Mouse (Mus musculus) ES-Bruce4 (cell line): ENCODE data around the gene Atp1b2. TPM values are rescaled to one million over a fixed set of nuclear protein-coding genes. Genes with fewer than 3 reads are reported as not detected.

Experiments used
- H3K27ac ChIP-seq: 2 replicates; pipeline ENCODE4 v1.5.1; 2012; ENCODE audit warnings: low read length, inconsistent platforms; ENCODE audit not compliant: insufficient read depth
- H3K27me3 ChIP-seq: 2 replicates; pipeline ENCODE4 v1.6.1; 2012; ENCODE audit warnings: mild to moderate bottlenecking, low read length, inconsistent platforms; ENCODE audit not compliant: control insufficient read depth, poor library complexity, insufficient read depth, severe bottlenecking
- H3K36me3 ChIP-seq: 2 replicates; pipeline ENCODE4 v1.6.1; 2012; ENCODE audit warnings: inconsistent platforms, mild to moderate bottlenecking, low read length, moderate library complexity; ENCODE audit not compliant: control insufficient read depth, poor library complexity, insufficient read depth, severe bottlenecking
- H3K4me1 ChIP-seq: one replicate; pipeline ENCODE4 v1.8.1; 2011; ENCODE audit warnings: low read length; ENCODE audit not compliant: control insufficient read depth, insufficient read depth
- H3K4me3 ChIP-seq: 2 replicates; pipeline ENCODE4 v1.5.1; 2011; ENCODE audit warnings: low read depth, mild to moderate bottlenecking, low read length
- H3K9ac ChIP-seq: 2 replicates; pipeline ENCODE4 v1.6.1; 2012; ENCODE audit warnings: low read depth, mild to moderate bottlenecking, inconsistent platforms; ENCODE audit not compliant: poor library complexity, severe bottlenecking
- H3K9me3 ChIP-seq: replicated peaks from 2 replicates; pipeline ENCODE4 v1.6.1; 2012; ENCODE audit warnings: mild to moderate bottlenecking, low read length, inconsistent platforms; ENCODE audit not compliant: control insufficient read depth, poor library complexity, insufficient read depth, severe bottlenecking
- CTCF ChIP-seq: IDR thresholded peaks from one replicate; pipeline ENCODE4 v1.8.1; 2011; ENCODE audit warnings: low read depth, low read length
- EP300 ChIP-seq: IDR thresholded peaks from 2 replicates; pipeline ENCODE4 v1.6.1; 2011; ENCODE audit warnings: low read depth, low read length; ENCODE audit not compliant: insufficient read depth
- POLR2A ChIP-seq: IDR thresholded peaks from one replicate; pipeline ENCODE4 v1.8.1; 2011; ENCODE audit warnings: low read length; ENCODE audit not compliant: insufficient read depth
- polyA plus RNA-seq: library from polyadenylated mRNA; stranded (reverse); fragments of >200 nt; gene quantifications from 2 replicates; pipeline ENCODE4 v1.2.4, GENCODE M21; 2011; ENCODE audit warnings: low read depth; ENCODE audit not compliant: missing spikeins, insufficient read depth, insufficient read length

The Atp1b2 gene
- polyA plus RNA-seq, 1 experiment = 20.4 TPM

- H3K9me3 ChIP-seq = no peaks in the 10 kb centered on the region
Measured at GRCm38 (mm10) chr11:69551310-69551709, 54.4 kb downstream of the Atp1b2 start.

More at GRCm38 (mm10) chr11:69551310-69551709, 54.4 kb downstream of the Atp1b2 start:
- Histone ChIP-seq H3K27ac (no peak overlapping the region), H3K36me3 (no peaks in the 10 kb centered on the region), H3K4me3 (no peak overlapping the region), H3K27me3 (no peaks in the 10 kb centered on the region), H3K4me1 (peaks cover 6% of the 10 kb centered on the region), H3K9ac (no peak overlapping the region)
- TF ChIP-seq CTCF (no peak), EP300 (no peak), POLR2A (no peak)

Other genes starting within 250 kb of the Atp1b2 start
- 21.9 and 25.7 TPM in 2 replicates for gene Chd3, start 236.5 kb downstream of the Atp1b2 start, polyA plus RNA-seq
- 77.9 and 94.0 TPM in 2 replicates for gene Naa38, start 210.5 kb downstream of the Atp1b2 start, polyA plus RNA-seq
- gene Cyb5d1, start 210.3 kb downstream of the Atp1b2 start, polyA plus RNA-seq = 21.1 and 21.5 TPM in 2 replicates
- 15.7 and 16.6 TPM in 2 replicates for gene Tmem88, start 207.7 kb downstream of the Atp1b2 start, polyA plus RNA-seq
- gene Kdm6b, start 192.3 kb downstream of the Atp1b2 start, polyA plus RNA-seq = 23.3 and 28.4 TPM in 2 replicates
- 1.2 and 2.0 TPM in 2 replicates for gene Dnah2, start 56.8 kb downstream of the Atp1b2 start, polyA plus RNA-seq
- 3.9 and 4.0 TPM in 2 replicates for gene Efnb3, start 45.7 kb downstream of the Atp1b2 start, polyA plus RNA-seq
- 10.3 and 17.8 TPM in 2 replicates for gene Wrap53, start 25.7 kb downstream of the Atp1b2 start, polyA plus RNA-seq
- gene Trp53, start 25.6 kb downstream of the Atp1b2 start, polyA plus RNA-seq = 230 and 277 TPM in 2 replicates
- gene Shbg, start 12.0 kb upstream of the Atp1b2 start, polyA plus RNA-seq = not detected in 2 replicates
- gene Sat2, start 16.1 kb upstream of the Atp1b2 start, polyA plus RNA-seq = 9.1 and 9.6 TPM in 2 replicates
- gene Fxr2, start 27.0 kb upstream of the Atp1b2 start, polyA plus RNA-seq = 170 and 173 TPM in 2 replicates
- gene Sox15, start 49.4 kb upstream of the Atp1b2 start, polyA plus RNA-seq = 45.2 and 48.1 TPM in 2 replicates
- gene Mpdu1, start 56.7 kb upstream of the Atp1b2 start, polyA plus RNA-seq = 65.7 and 71.0 TPM in 2 replicates
- 32.9 and 36.2 TPM in 2 replicates for gene Cd68, start 60.2 kb upstream of the Atp1b2 start, polyA plus RNA-seq
- 1,464 and 1,502 TPM in 2 replicates for gene Eif4a1, start 66.5 kb upstream of the Atp1b2 start, polyA plus RNA-seq
- 198 and 221 TPM in 2 replicates for gene Senp3, start 76.1 kb upstream of the Atp1b2 start, polyA plus RNA-seq
- gene Tnfsf13, start 79.8 kb upstream of the Atp1b2 start, polyA plus RNA-seq = 1.3 and 2.9 TPM in 2 replicates
- 3.4 and 4.1 TPM in 2 replicates for gene Tnfsf12, start 89.9 kb upstream of the Atp1b2 start, polyA plus RNA-seq
- 1.9 and 3.6 TPM in 2 replicates for gene Tnfsfm13, start 90.2 kb upstream of the Atp1b2 start, polyA plus RNA-seq
- 102 and 103 TPM in 2 replicates for gene Polr2a, start 152.7 kb upstream of the Atp1b2 start, polyA plus RNA-seq
- not detected in 2 replicates for gene Slc35g3, start 156.0 kb upstream of the Atp1b2 start, polyA plus RNA-seq
- 3.6 and 4.8 TPM in 2 replicates for gene Zbtb4, start 160.0 kb upstream of the Atp1b2 start, polyA plus RNA-seq
- gene Chrnb1, start 190.0 kb upstream of the Atp1b2 start, polyA plus RNA-seq = 10.1 and 12.1 TPM in 2 replicates
- 1.8 and 2.5 TPM in 2 replicates for gene Fgf11, start 195.9 kb upstream of the Atp1b2 start, polyA plus RNA-seq
- 10.1 and 11.6 TPM in 2 replicates for gene Tmem102, start 199.7 kb upstream of the Atp1b2 start, polyA plus RNA-seq
- not detected in 2 replicates for gene Gm39566, start 209.4 kb upstream of the Atp1b2 start, polyA plus RNA-seq
- not detected in 2 replicates for gene Spem2, start 212.5 kb upstream of the Atp1b2 start, polyA plus RNA-seq
- gene Spem1, start 216.2 kb upstream of the Atp1b2 start, polyA plus RNA-seq = not detected in 2 replicates
- gene Nlgn2, start 231.8 kb upstream of the Atp1b2 start, polyA plus RNA-seq = 19.6 and 25.4 TPM in 2 replicates
- gene Tmem256, start 232.6 kb upstream of the Atp1b2 start, polyA plus RNA-seq = 97.1 and 103 TPM in 2 replicates
- gene Plscr3, start 240.4 kb upstream of the Atp1b2 start, polyA plus RNA-seq = 27.2 and 31.2 TPM in 2 replicates